Mouse (Mus musculus) gonadal fat pad, adult 2 months (tissue): ENCODE measurements at regions not wholly inside any gene's neighbourhood (a gene's known extent, or its start where the extent isn't known, plus 50 kb on each side); places are given as distances from the start of the nearest gene placed in this dataset.

Experiments
- DNase-seq: peaks from one replicate; pipeline ENCODE4 v3.0.0-alpha.2; 2012; ENCODE audit warnings: low read depth

GRCm38 (mm10) chr2:48536930-48537329, 277.0 kb upstream of the Acvr2a start:
- DNase-seq, result no peak

GRCm38 (mm10) chr2:48538668-48539341, 275.1 kb upstream of the Acvr2a start:
- no peak for DNase-seq

- no peak for DNase-seq
Measured at GRCm38 (mm10) chr2:48539465-48540055, 274.3 kb upstream of the Acvr2a start.

- no peak for DNase-seq
Measured at GRCm38 (mm10) chr2:48544377-48544776, 269.5 kb upstream of the Acvr2a start.

GRCm38 (mm10) chr2:48545072-48545471, 268.8 kb upstream of the Acvr2a start:
- no peak for DNase-seq

GRCm38 (mm10) chr2:48545679-48546078, 268.2 kb upstream of the Acvr2a start:
- no peak for DNase-seq

- no peak for DNase-seq
Measured at GRCm38 (mm10) chr2:48546194-48546593, 267.7 kb upstream of the Acvr2a start.

GRCm38 (mm10) chr2:48556600-48556999, 257.3 kb upstream of the Acvr2a start:
- DNase-seq, result no peak

- DNase-seq, result no peak
Measured at GRCm38 (mm10) chr2:48557123-48557522, 256.8 kb upstream of the Acvr2a start.

GRCm38 (mm10) chr2:48558641-48559040, 255.3 kb upstream of the Acvr2a start:
- DNase-seq, result no peak

- DNase-seq, result no peak
Measured at GRCm38 (mm10) chr2:48563636-48564035, 250.3 kb upstream of the Acvr2a start.

- no peak for DNase-seq
Measured at GRCm38 (mm10) chr2:48564170-48564569, 249.7 kb upstream of the Acvr2a start.

GRCm38 (mm10) chr2:48567871-48568270, 246.0 kb upstream of the Acvr2a start:
- no peak for DNase-seq

- DNase-seq, result no peak
Measured at GRCm38 (mm10) chr2:48586162-48586830, 227.6 kb upstream of the Acvr2a start.

- no peak for DNase-seq
Measured at GRCm38 (mm10) chr2:48586831-48587169, 227.1 kb upstream of the Acvr2a start.

- no peak for DNase-seq
Measured at GRCm38 (mm10) chr2:48589709-48590108, 224.2 kb upstream of the Acvr2a start.

GRCm38 (mm10) chr2:48597793-48598583, 215.9 kb upstream of the Acvr2a start:
- DNase-seq, result no peak

- no peak for DNase-seq
Measured at GRCm38 (mm10) chr2:48599367-48599766, 214.5 kb upstream of the Acvr2a start.

GRCm38 (mm10) chr2:48601855-48602254, 212.1 kb upstream of the Acvr2a start:
- no peak for DNase-seq

GRCm38 (mm10) chr2:48609466-48609865, 204.4 kb upstream of the Acvr2a start:
- no peak for DNase-seq

- no peak for DNase-seq
Measured at GRCm38 (mm10) chr2:48612251-48612650, 201.7 kb upstream of the Acvr2a start.

GRCm38 (mm10) chr2:48617141-48617699, 196.7 kb upstream of the Acvr2a start:
- no peak for DNase-seq
